ENCODE assay signal across 9 mouse cellular contexts in genomic region chr14:60993506-60993905, GRCm38 (mm10). TPM values are rescaled to one million over a fixed set of nuclear protein-coding genes. Genes with fewer than 3 reads are reported as not detected.
DNase-seq lines count a peak whose midpoint lies in the region; ATAC-seq and TF ChIP-seq lines count a peak whose summit lies in the region.
"Had no signal": no experiment of that assay in that cellular context is flagged by ENCODE, and none has a peak within 500 bp of the region (broad histone marks: within the 10 kb centered on the region; RNA-seq: fewer than 3 reads in every experiment).

No protein-coding gene starts in this region.

- 0 out of 2 replicates have a peak overlapping the region, but pooled peaks have one; percentile 22 for H3K4me2 ChIP-seq in heart, embryonic 13.5 days
- H3K4me2 ChIP-seq in CH12.LX (ENCODE audit: insufficient read depth, low read depth, poor library complexity, severe bottlenecking): no peak overlapping the region
- no peak overlapping the region for H3K4me2 ChIP-seq in hindbrain, embryonic 11.5 days (replicated peaks; ENCODE audit: low read depth, low read length)

- WGBS in heart, embryonic 13.5 days: 48% methylated on average over 10 of the region's 10 CpGs
- WGBS in limb, embryonic 10.5 days: 94% methylated on average over 10 of the region's 10 CpGs
- 88% methylated on average over 10 of the region's 10 CpGs for WGBS in hindbrain, embryonic 11.5 days

- TF ChIP-seq CTCF in CH12.LX (conservative IDR thresholded peaks at IDR 0.05 in 1 of 2, IDR thresholded peaks at IDR 0.05 in 1 of 2; ENCODE audit: low read depth in 2 of 2, low read length in 2 of 2): no peak

- DNase-seq in heart, postnatal 4 days: no peak
- no peak for DNase-seq in CH12.LX (ENCODE audit: extremely low read depth)
- peak; percentile 62 for DNase-seq in fibroblast of lung, adult 2 months (ENCODE audit: low read depth)
- DNase-seq in lung, postnatal 10 days: peak; percentile 36
- DNase-seq in limb, embryonic 10.5 days (ENCODE audit: low spot score): no peak
- no peak for DNase-seq in gastrocnemius, postnatal 36 days
- no peak for DNase-seq in hindbrain, embryonic 11.5 days (ENCODE audit: low spot score)
- DNase-seq: kidney, postnatal 10 days had no signal

- intact Hi-C loops in gastrocnemius, postnatal 36 days (cut with DNase I): no loop called here

- TF ChIP-seq RAD21 in CH12.LX (IDR thresholded peaks at IDR 0.05; ENCODE audit: low read depth, low read length): no peak

- H3K79me2 ChIP-seq in CH12.LX (replicated peaks; ENCODE audit: control insufficient read depth, extremely low read depth, insufficient read depth, poor library complexity, severe bottlenecking): no peaks in the 10 kb centered on the region

- dilution Hi-C loops in CH12.LX (cut with MboI; ENCODE audit: extremely low pct_ligation_motif_present, extremely low pct_unique_long_range_greater_than_20kb, low sequenced_read_pairs): no loop called here

- no peak for ATAC-seq in heart, embryonic 13.5 days (ENCODE audit: extremely low read depth, insufficient number of reproducible peaks, low FRiP score, low TSS enrichment)
- ATAC-seq in hindbrain, embryonic 11.5 days (ENCODE audit: low FRiP score): no peak

- H3K27ac ChIP-seq in heart, embryonic 13.5 days (replicated peaks): peak overlapping the region; percentile 7; the same call in 1 of the 2 replicates
- H3K27ac ChIP-seq in CH12.LX (ENCODE audit: insufficient read depth, low read depth): no peak overlapping the region
- no peak overlapping the region for H3K27ac ChIP-seq in limb, embryonic 10.5 days
- no peak overlapping the region for H3K27ac ChIP-seq in hindbrain, embryonic 11.5 days (ENCODE audit: low read depth, low read length)

- H3K36me3 ChIP-seq in heart, embryonic 13.5 days: no peaks in the 10 kb centered on the region
- H3K36me3 ChIP-seq in CH12.LX (replicated peaks in 1 of 2; ENCODE audit: control insufficient read depth in 1 of 2, insufficient read depth in 1 of 2, low read length in 1 of 2): no peaks in the 10 kb centered on the region
- H3K36me3 ChIP-seq in limb, embryonic 10.5 days: no peaks in the 10 kb centered on the region
- no peaks in the 10 kb centered on the region for H3K36me3 ChIP-seq in hindbrain, embryonic 11.5 days (ENCODE audit: control insufficient read depth, insufficient read depth, low read length)

- no peak overlapping the region for H3K4me3 ChIP-seq in heart, embryonic 13.5 days
- H3K4me3 ChIP-seq in CH12.LX (replicated peaks in 1 of 3; ENCODE audit: low read depth in 2 of 3, low read length in 2 of 3, poor library complexity in 1 of 3): no peak overlapping the region
- H3K4me3 ChIP-seq in limb, embryonic 10.5 days: no peak overlapping the region
- H3K4me3 ChIP-seq in hindbrain, embryonic 11.5 days (ENCODE audit: low read depth, low read length): no peak overlapping the region

- TF ChIP-seq POLR2A in CH12.LX (IDR thresholded peaks at IDR 0.05; ENCODE audit: low read depth, low read length): no peak

- in situ Hi-C loops in CH12.LX (cut with MboI; ENCODE audit: low pct_ligation_motif_present, low pct_unique_long_range_greater_than_20kb, low sequenced_read_pairs): no loop called here

- H3K9me3 ChIP-seq in heart, embryonic 13.5 days: no peaks in the 10 kb centered on the region
- no peaks in the 10 kb centered on the region for H3K9me3 ChIP-seq in CH12.LX (replicated peaks; ENCODE audit: low read length)
- no peaks in the 10 kb centered on the region for H3K9me3 ChIP-seq in limb, embryonic 10.5 days (replicated peaks)
- no peaks in the 10 kb centered on the region for H3K9me3 ChIP-seq in hindbrain, embryonic 11.5 days (ENCODE audit: control insufficient read depth, low read length)

- no peak overlapping the region for H3K9ac ChIP-seq in heart, embryonic 13.5 days
- H3K9ac ChIP-seq in CH12.LX (ENCODE audit: insufficient read depth, low read depth): no peak overlapping the region
- no peak overlapping the region for H3K9ac ChIP-seq in hindbrain, embryonic 11.5 days (ENCODE audit: low read depth, low read length)

- H3K4me1 ChIP-seq in heart, embryonic 13.5 days: peaks cover 31% of the 10 kb centered on the region
- H3K4me1 ChIP-seq in CH12.LX (ENCODE audit: control insufficient read depth in 1 of 2, insufficient read depth in 2 of 2): peaks cover 3 to 16% of the 10 kb centered on the region in 2 experiments; a peak in 2 of 4 replicates
- H3K4me1 ChIP-seq in limb, embryonic 10.5 days: peaks cover 25% of the 10 kb centered on the region
- H3K4me1 ChIP-seq in hindbrain, embryonic 11.5 days (replicated peaks; ENCODE audit: control insufficient read depth, insufficient read depth, low read length): no peaks in the 10 kb centered on the region

- no peaks in the 10 kb centered on the region for H3K27me3 ChIP-seq in heart, embryonic 13.5 days (replicated peaks)
- H3K27me3 ChIP-seq in CH12.LX (replicated peaks): no peaks in the 10 kb centered on the region
- H3K27me3 ChIP-seq in limb, embryonic 10.5 days (ENCODE audit: low read depth, poor library complexity, severe bottlenecking): no peaks in the 10 kb centered on the region
- no peaks in the 10 kb centered on the region for H3K27me3 ChIP-seq in hindbrain, embryonic 11.5 days (ENCODE audit: control insufficient read depth, insufficient read depth, low read length)

- no peak for TF ChIP-seq EP300 in CH12.LX (IDR thresholded peaks at IDR 0.05; ENCODE audit: low read length)

TF ChIP-seq in CH12.LX, 34 proteins besides CTCF, POLR2A, EP300 and RAD21:
- TF ChIP-seq ZNF384 (IDR thresholded peaks at IDR 0.05; ENCODE audit: low read depth, low read length): no peak
- peak; percentile 10; the same call in 1 of the 2 replicates for TF ChIP-seq USF1 (IDR thresholded peaks at IDR 0.05; ENCODE audit: low read depth, low read length)
TF ChIP-seq in CH12.LX: peak in this region for 1.

RNA-seq across cellular contexts. Expression of gene Tnfrsf19, which starts 52.8 kb away (rescaled TPM):
- polyA plus RNA-seq in heart, embryonic 13.5 days (2015; fragmentation: Nextera tagmentation; extraction: Ambion mirVana): 21.4 TPM in 2 replicates
- total RNA-seq in heart, postnatal 4 days (2021): 1 to 10 TPM; 6.6 to 7.0 TPM
- total RNA-seq in CH12.LX (2012; rRNA removed): 1.8 and 4.4 TPM in 2 replicates
- total RNA-seq in CH12.LX (2014; rRNA removed): 5.5 and 6.5 TPM in 2 replicates
- polyA plus RNA-seq in CH12.LX (2012; ENCODE audit: insufficient read length, low read depth): 4.6 and 5.1 TPM in 2 replicates
- polyA plus RNA-seq in limb, embryonic 10.5 days (2016; fragmentation: Nextera tagmentation; extraction: Ambion mirVana): 26.7 and 30.9 TPM in 2 replicates
- 1 to 10 TPM; 2.7 to 7.4 TPM for total RNA-seq in gastrocnemius, postnatal 36 days (2021)
- 55.0 and 59.6 TPM in 2 replicates for polyA plus RNA-seq in hindbrain, embryonic 11.5 days (2014; fragmentation: Nextera tagmentation; extraction: Ambion mirVana)

Comparison
In these comparisons a context has a peak if more than half of its experiments do, and no peak if none do; other contexts are left out.
1. DNase-seq: peak in fibroblast of lung, adult 2 months (single experiment) and lung, postnatal 10 days (single experiment); none in heart, postnatal 4 days (single experiment), CH12.LX (single experiment), limb, embryonic 10.5 days (single experiment), gastrocnemius, postnatal 36 days (0 of 2) and hindbrain, embryonic 11.5 days (single experiment).